Mouse (Mus musculus): ENCODE data around the gene Tnfsf14.

Gene Tnfsf14

DNA sequence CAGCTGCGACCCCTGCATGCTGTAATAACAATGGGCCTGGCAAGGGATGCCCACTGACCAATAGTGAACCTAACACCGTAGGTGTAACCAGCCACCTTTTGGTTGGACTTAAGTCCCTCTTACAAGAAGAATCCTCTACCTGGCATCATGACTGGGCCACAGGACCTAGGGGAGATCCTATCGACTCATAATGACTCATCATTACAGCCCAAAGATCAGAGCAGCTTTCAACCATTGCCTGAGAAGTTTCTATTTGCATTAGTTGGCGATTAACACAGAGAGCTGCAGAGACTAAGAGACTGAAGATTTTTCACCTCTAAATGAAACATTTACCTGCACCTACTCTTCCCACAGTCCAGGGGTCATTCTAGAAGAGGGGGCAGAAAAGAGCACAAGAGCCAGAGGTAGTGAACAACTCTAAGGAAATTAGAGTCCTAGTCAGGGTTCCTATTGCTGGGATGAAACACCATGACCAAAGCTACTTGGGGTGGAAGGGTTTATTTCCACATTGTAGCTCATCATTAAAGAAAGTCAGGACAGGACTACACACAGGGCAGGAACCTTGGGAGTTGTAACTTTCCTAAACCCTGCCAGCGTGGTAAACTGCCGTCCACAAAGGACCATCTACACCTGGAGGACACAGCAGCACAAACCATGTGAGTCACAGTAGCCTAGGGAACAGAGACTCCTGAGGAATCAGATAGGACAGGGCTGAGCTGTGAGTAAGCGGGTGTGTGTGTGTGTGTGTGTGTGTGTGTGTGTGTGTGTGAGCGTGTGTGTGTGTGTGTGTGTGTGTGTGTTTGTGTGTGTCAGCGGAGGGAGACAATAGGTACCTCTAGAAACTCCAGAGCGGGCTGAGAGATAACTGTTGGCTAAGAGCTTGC is 8.1 kb upstream of the Tnfsf14 start:
- DNase-seq = no peak

GRCm38 (mm10) chr17:57198252-57198651 is 4.3 kb upstream of the Tnfsf14 start:
- DNase-seq = no peak

- DNase-seq = no peak
Measured at GRCm38 (mm10) chr17:57195326-57196010, 1.5 kb upstream of the Tnfsf14 start.

- peak; percentile 52 for DNase-seq
Measured at GRCm38 (mm10) chr17:57194771-57195170, 794 bp upstream of the Tnfsf14 start.

DNA sequence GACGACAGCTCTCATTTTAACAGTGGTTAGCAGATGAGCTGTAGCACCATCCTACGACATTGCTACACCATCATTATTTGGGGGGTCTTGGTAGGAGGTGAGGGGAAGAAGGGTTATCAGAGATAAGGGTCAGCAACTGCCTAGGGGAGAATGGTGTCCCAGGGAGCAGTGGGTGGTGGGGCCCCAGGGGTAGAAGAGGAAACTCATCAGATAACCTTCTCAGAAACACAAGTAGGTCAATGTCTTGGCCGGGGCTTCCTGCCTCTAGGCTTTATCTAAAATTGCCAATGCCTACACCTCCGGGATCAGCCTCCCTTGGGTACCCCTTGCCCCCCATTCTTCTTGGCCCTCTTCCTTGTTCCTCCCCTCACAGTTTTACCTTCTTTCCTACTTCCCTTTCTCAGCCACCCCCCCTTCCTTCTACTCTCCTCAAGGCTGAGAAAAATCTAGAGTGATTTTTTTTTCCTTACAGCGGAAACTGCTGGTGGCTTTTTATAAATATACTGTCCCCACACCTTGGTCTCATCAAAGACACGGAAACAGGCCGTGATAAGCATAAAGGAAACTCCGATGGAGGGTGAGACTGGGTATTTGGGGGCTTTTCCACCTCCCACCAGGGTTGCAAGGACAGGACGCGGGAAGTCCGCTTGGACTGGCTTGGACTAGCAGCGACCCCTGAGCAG is 5.3 kb downstream of the Tnfsf14 start:
- no peak for DNase-seq

DNA sequence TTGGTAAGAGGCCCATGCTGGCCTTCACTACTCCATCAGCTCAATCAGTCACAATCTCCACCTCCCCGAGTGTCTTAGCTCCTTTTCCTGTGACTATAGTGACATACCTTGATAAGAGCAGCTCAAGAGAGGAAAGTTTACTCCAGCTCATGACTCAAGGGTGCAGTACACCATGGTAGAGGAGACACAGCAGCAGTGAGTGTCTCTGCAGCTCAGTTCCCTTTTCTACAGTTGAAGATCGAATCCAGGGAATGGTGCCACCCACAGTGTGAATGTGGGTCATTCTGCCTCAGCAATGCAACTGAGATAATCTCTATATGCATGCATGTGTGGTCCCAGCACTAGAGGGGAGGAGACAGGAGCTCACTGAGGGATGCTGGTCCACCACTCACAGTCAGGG is 8.3 kb downstream of the Tnfsf14 start:
- DNase-seq = no peak

GRCm38 (mm10) chr17:57182871-57183270 is 11.1 kb downstream of the Tnfsf14 start:
- no peak for DNase-seq

DNA sequence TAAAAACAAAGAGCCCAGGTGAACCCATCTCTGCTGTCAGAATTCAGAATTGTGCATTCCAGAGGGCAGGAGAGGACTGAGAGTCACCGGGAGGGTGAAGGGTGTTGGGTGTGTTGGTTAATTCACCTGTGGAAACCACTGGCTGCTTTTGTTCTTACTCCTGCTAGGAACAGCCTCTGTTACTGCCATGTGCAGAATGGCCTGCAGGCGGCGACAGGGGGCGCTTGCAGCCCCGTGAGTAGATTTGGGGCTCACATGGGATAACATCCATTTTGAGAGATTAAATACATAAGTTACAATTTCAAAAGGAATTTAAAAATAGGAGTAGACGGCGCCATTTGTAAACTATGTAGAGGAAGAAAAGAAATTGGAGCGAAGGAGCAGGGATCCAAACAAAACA is 13.6 kb downstream of the Tnfsf14 start:
- DNase-seq = peak; percentile 82

- no peak for DNase-seq
Measured at GRCm38 (mm10) chr17:57173351-57173750, 20.6 kb downstream of the Tnfsf14 start.

DNA sequence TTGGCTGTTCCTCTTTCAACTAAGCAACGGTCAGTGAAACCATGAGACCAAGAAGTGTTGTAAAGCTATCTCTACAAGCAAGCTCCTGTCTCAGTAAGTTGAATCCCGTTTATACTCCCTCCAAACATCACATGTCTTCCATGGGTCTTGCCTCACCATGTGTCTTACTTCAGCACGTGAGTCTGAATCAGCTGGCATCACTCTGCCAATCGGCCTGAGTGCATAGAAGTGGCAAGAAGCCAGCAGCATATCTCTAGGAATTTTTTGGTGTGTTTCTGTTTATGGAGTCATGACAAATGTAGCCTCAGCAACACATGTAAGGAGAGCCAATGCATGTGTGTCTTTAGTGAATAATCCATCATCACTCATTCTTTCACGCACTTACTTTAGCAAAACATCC is 21.6 kb downstream of the Tnfsf14 start:
- no peak for DNase-seq

- DNase-seq = no peak
Measured at GRCm38 (mm10) chr17:57170616-57171260, 23.2 kb downstream of the Tnfsf14 start.

DNA sequence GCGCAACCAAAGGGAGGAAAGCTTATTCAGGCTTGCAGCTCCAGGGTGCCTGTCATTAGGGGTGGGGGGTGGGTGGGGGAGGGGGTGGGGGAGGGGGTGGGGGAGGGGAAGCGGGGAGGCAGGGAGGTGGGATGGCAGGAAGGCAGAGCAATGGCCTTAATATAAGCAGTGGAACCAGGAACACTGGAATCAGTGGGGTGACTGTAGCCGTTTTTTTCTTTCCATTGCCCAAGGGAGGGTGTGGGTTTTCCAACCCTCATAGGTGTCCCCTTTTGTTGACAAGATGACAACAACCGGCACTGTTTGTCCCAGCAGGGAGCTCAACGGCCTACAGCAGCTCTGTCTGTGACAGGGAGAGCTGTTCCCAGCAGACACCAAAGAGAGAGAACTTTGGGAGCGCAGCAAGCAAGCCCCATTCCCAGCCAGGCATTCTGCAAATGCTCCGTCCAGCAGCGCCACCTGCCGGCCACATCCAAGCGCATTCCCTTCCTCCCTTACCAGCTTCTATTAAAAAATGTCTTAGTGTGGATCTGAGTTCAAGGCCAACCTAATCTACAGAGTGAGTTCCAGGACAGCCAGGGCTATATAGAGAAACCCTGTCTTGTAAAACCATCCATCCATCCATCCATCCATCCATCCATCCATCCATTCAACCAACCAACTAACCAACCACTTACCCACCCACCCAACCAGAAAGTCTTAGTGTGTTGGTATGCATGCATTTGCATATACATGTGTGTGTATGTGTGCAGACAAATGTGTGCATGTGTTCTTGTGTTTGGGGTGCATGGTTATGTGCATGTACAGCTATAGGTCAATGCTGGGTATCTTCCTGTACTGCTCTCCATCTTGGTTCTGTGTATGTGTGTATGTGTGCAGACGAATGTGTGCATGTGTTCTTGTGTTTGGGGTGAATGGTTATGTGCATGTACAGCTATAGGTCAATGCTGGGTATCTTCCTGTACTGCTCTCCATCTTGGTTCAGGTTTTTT is 26.9 kb downstream of the Tnfsf14 start:
- peak; percentile 88 for DNase-seq

DNA sequence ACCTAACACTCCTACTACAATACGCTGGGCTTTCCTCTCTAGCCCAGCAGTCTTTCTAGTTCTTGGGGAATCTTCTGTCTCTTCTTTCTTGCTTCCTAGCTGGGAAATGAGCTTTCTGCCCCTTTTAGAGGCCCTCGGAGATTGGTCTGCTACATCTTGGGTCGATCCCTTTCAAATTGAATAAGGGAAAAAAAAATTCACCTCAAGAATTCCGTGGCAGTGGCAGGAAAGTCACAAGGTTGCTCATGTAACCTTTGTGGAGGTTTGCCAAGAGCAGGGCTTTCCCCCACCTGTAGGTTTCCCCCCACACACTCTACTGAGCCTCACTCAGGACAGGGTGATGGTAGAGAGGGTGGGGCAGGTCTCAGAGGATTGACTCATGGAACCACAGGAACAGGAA is 40.2 kb downstream of the Tnfsf14 start:
- no peak for DNase-seq

- DNase-seq = no peak
Measured at GRCm38 (mm10) chr17:57153006-57153405, 41.0 kb downstream of the Tnfsf14 start.

DNA sequence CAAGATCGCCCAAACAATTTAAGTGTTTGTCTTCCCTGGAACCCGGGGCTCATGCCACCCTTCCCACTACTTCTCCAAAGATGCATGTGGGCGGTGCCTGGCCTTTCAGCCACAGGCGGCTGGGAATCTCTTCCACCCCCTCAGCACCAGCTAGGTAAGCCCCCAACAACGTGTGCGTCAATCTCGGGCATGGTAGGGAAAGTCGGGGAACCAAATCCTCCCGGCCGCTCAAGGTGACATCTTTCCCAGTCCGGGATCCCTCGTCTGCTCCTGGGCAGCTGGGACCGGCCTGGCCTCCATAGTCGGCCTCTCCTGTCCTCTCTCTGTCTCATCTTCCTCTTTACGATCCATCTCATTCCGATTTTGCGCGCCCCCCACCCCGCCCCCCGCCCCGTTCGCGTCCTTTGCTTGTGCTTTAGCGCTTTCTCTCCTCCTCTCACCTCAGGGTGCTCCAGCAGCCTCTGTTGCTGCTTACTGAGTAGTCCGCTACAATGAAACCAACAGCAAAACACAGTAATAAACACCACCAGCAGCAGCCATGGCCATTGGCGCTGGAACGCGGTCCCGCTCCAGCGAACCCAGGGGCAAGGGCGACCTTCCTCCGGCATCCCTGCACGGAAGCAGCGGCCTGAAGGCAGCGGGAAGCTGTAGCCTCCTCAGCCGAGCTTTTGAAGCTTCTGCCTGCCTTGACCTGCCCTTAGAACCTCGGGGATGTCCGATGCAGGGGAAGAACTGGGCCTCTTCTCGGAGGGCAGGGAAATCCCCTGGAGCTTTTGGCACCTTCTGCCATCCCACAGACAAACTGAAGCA is 44.8 kb downstream of the Tnfsf14 start, which contains the start of gene Cd70:
Cd70 (minus strand) TSS at position 784 of the 810 bp plus-strand sequence.
- DNase-seq = no peak

DNA sequence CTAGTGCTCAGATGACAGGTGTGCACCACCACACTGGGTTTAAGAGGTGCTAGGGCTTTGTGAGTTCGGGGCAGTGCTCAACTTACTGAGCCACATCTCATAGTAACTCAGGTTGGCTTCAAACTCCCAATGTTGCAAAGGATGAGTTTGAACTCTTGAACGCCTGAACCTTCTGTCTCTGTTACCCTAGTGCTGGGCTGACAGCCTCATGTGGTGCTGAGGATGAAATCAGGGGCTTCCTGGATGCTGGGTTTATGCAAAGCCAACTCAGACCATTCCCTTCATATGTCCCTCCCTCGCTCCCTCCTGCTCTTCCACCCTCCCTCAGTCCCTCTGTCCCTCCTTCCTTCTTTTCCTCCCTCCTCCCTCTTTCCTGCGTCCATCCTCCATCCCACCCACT is 45.6 kb downstream of the Tnfsf14 start:
- DNase-seq = no peak

GRCm38 (mm10) chr17:57145115-57145514 is 48.9 kb downstream of the Tnfsf14 start:
- DNase-seq = no peak

GRCm38 (mm10) chr17:57143704-57144103 is 50.3 kb downstream of the Tnfsf14 start:
- no peak for DNase-seq

DNA sequence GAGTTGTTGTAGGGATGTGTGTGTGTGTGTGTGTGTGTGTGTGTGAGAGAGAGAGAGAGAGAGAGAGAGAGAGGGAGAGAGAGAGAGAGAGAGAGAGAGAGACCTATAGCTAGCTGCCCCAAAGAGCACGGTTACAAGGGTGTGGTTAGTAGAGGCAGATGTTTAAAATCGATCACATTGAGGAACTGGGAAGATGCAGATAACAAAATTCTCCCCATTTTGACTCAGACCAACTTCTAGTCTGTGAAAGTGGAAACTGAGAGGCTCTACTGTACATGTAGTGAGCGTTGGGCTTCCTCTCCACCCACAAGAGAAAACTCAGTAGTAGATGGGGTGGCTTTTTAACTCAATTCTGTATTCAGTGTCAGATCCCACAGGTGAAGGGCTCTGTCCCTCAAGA is 54.3 kb downstream of the Tnfsf14 start:
- DNase-seq = no peak
